Mouse (Mus musculus) ES-E14 (cell line): ENCODE measurements around the gene Psg16. TPM values are rescaled to one million over a fixed set of nuclear protein-coding genes. Genes with fewer than 3 reads are reported as not detected.

ENCODE experiments used
- DNase-seq: peaks from one replicate; pipeline ENCODE4 v3.0.0-alpha.2; 2013; ENCODE audit warnings: low read depth, low spot score
- H3K27ac ChIP-seq: 2 replicates; pipeline ENCODE4 v1.5.1; 2012; ENCODE audit warnings: low read depth, mild to moderate bottlenecking, low read length, moderate library complexity, mixed read lengths; ENCODE audit not compliant: poor library complexity, insufficient read depth, severe bottlenecking
- H3K36me3 ChIP-seq: 2 replicates; pipeline ENCODE4 v1.6.1; 2012; ENCODE audit warnings: mild to moderate bottlenecking, low read length, moderate library complexity, mixed read lengths; ENCODE audit not compliant: control insufficient read depth, poor library complexity, insufficient read depth, severe bottlenecking
- H3K4me1 ChIP-seq, 2 experiments: fragments of 150-350 bp in 1 of 2; sonication (generic) in 1 of 2; 2 replicates each; pipeline ENCODE4 v1.6.1; 2012; ENCODE audit warnings: low read length in 2 of 2, mild to moderate bottlenecking in 1 of 2, mixed read lengths in 1 of 2; ENCODE audit not compliant: control insufficient read depth in 2 of 2, insufficient read depth in 2 of 2, poor library complexity in 1 of 2
- H3K4me3 ChIP-seq, 2 experiments: fragments of 150-350 bp in 1 of 2; sonication (generic) in 1 of 2; 2 replicates each; pipeline ENCODE4 v1.5.1; 2012; ENCODE audit warnings: low read length in 2 of 2, low read depth in 1 of 2, mild to moderate bottlenecking in 1 of 2, mixed read lengths in 1 of 2; ENCODE audit not compliant: insufficient read depth in 1 of 2, poor library complexity in 1 of 2, severe bottlenecking in 1 of 2
- H3K9ac ChIP-seq: 2 replicates; pipeline ENCODE4 v1.6.1; 2012; ENCODE audit warnings: low read depth, mild to moderate bottlenecking, low read length, mixed read lengths; ENCODE audit not compliant: poor library complexity, insufficient read depth, severe bottlenecking
- H3K9me3 ChIP-seq: fragments of 150-350 bp; sonication (generic); 2 replicates; pipeline ENCODE4 v1.6.1; 2012; ENCODE audit warnings: low read depth, mild to moderate bottlenecking, low read length; ENCODE audit not compliant: control insufficient read depth, insufficient read depth
- CHD2 ChIP-seq: IDR thresholded peaks from 2 replicates; pipeline ENCODE4 v1.6.1; 2014; ENCODE audit warnings: mild to moderate bottlenecking, low read depth, low read length, inconsistent platforms
- HCFC1 ChIP-seq: IDR thresholded peaks from 2 replicates; pipeline ENCODE4 v1.6.1; 2012; ENCODE audit warnings: low read length, inconsistent platforms, borderline replicate concordance; ENCODE audit not compliant: insufficient read depth
- MAFK ChIP-seq: IDR thresholded peaks from 2 replicates; pipeline ENCODE4 v1.6.1; 2014; ENCODE audit warnings: mild to moderate bottlenecking, low read depth, low read length, inconsistent platforms; ENCODE audit not compliant: insufficient read depth
- ZC3H11A ChIP-seq: IDR thresholded peaks from 2 replicates; pipeline ENCODE4 v1.6.1; 2012; ENCODE audit warnings: low read depth, mild to moderate bottlenecking, inconsistent platforms, low read length, borderline replicate concordance
- ZNF384 ChIP-seq: IDR thresholded peaks from 2 replicates; pipeline ENCODE4 v1.6.1; 2012; ENCODE audit warnings: low read depth, low read length, inconsistent platforms
- in situ Hi-C, 2 experiments: fragments of 600-800 bp; cut with MboI; formaldehyde crosslinking; loops; one replicate each; pipeline ENCODE4 v1.15.1; 2025; ENCODE audit warnings: low sequenced_read_pairs in 2 of 2, inconsistent platforms in 1 of 2; ENCODE audit not compliant: unreplicated experiment in 2 of 2
- total RNA-seq: library from RNA; depleted of rRNA; stranded (reverse); fragments of 300-350 nt; gene quantifications from 2 replicates; pipeline ENCODE4 v1.2.3, GENCODE M21; 2012

Gene Psg16
- total RNA-seq, 1 experiment = 0.31 TPM

DNA sequence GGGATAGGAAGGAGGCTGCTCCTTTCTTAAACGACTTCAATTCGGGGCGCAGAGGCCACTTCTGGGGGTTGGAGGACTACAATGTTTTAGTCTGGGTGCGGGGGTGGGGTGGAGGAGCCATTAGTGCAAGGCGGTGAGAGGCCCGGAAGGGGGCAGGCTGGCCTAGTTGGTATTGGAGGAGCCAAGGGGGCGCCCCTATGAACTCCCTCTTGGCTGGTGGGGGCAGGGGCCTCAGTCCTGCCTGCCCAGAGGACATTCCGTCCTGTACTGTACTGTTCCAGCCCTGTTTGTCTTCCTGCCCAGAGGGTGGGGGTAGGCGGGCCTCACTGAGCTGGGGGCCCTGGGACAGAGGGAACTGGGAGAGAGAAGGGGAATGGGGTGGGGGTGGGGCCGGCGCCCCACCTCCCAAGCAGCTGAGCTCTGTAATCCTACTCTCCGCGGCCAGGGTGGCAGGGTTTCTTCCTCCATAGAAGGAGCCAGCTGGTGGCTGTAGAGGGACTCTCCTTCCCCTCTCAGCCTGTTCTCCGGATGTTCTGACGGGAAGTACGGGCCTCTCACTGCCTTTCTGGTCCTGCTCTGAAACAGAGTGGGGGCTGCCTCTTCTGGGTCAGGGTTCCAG, 15.7 kb upstream of the Psg16 start:
- in situ Hi-C loops = no loop called here
- Histone ChIP-seq H3K9ac (peak overlapping the region; percentile 26; the same call in 1 of the 2 replicates), H3K4me1 (peaks cover 3 to 9% of the 10 kb centered on the region in 2 experiments; a peak in 3 of 4 replicates), H3K4me3 (peak overlapping the region; percentile 1 to 30; a peak in 2 of 4 replicates), H3K9me3 (no peaks in the 10 kb centered on the region), H3K27ac (peak overlapping the region; percentile 43), H3K36me3 (no peaks in the 10 kb centered on the region)
- TF ChIP-seq MAFK (no peak), CHD2 (no peak), HCFC1 (no peak), ZNF384 (no peak), ZC3H11A (no peak)
- DNase-seq = no peak

- Histone ChIP-seq H3K36me3 (no peaks in the 10 kb centered on the region), H3K4me3 (no peak overlapping the region; a peak in 1 of 4 replicates), H3K27ac (no peak overlapping the region), H3K9ac (peak overlapping the region; percentile 26; the same call in 1 of the 2 replicates), H3K4me1 (peaks cover 3 to 9% of the 10 kb centered on the region in 2 experiments; a peak in 3 of 4 replicates), H3K9me3 (no peaks in the 10 kb centered on the region)
- TF ChIP-seq HCFC1 (no peak), MAFK (no peak), CHD2 (no peak), ZC3H11A (no peak), ZNF384 (no peak)
- in situ Hi-C loops = no loop called here
- no peak for DNase-seq
Measured at GRCm38 (mm10) chr7:17058816-17059462, 14.9 kb upstream of the Psg16 start.

DNA sequence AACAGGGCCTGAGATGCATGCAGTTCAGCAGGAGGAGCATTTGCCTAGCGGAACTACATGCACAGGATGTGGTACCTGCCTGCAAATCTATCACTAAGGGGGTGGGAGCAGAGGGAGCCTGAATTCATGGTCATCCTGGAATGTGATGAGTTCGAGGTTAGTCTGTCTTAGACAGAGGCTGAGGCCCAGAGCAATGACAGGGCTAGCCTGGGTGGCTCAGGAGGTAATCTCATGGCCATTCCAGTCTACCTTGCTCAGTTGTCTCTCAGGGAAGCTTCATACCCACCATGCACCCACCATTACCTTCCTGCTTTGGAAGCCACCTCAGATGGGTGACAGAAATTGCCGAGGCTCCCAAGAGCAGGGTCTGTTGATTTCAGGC, 14.4 kb upstream of the Psg16 start:
- TF ChIP-seq MAFK = no peak
- no peak for TF ChIP-seq ZNF384
- no peak for TF ChIP-seq ZC3H11A
- no peak for TF ChIP-seq HCFC1
- no peak for TF ChIP-seq CHD2
- peaks cover 3 to 9% of the 10 kb centered on the region in 2 experiments; a peak in 3 of 4 replicates for H3K4me1 ChIP-seq
- DNase-seq = no peak
- no peak overlapping the region for H3K9ac ChIP-seq
- no peaks in the 10 kb centered on the region for H3K9me3 ChIP-seq
- no peak overlapping the region for H3K4me3 ChIP-seq
- in situ Hi-C loops = no loop called here
- H3K27ac ChIP-seq = no peak overlapping the region
- H3K36me3 ChIP-seq = no peaks in the 10 kb centered on the region

GRCm38 (mm10) chr7:17060031-17060781, 13.6 kb upstream of the Psg16 start:
- Histone ChIP-seq H3K9ac (no peak overlapping the region), H3K27ac (no peak overlapping the region), H3K9me3 (no peaks in the 10 kb centered on the region), H3K4me3 (no peak overlapping the region), H3K36me3 (no peaks in the 10 kb centered on the region), H3K4me1 (peaks cover 3 to 9% of the 10 kb centered on the region in 2 experiments; a peak in 3 of 4 replicates)
- in situ Hi-C loops = no loop called here
- DNase-seq = no peak
- TF ChIP-seq ZNF384 (no peak), MAFK (no peak), HCFC1 (no peak), ZC3H11A (no peak), CHD2 (no peak)
